Mouse (Mus musculus) CD4-positive, CD25-positive, alpha-beta regulatory T cell, adult 2 months (primary cell): Measurements from ENCODE around the gene Dnajc30.

Experiments
- DNase-seq: peaks from one replicate; pipeline ENCODE4 v3.0.0-alpha.2; 2012; ENCODE audit warnings: low read depth, low spot score

Gene Dnajc30

GRCm38 (mm10) chr5:135109017-135109416, 45.0 kb downstream of the Dnajc30 start:
- DNase-seq: no peak

- DNase-seq: no peak
Measured at GRCm38 (mm10) chr5:135109426-135109825, 45.4 kb downstream of the Dnajc30 start.

GRCm38 (mm10) chr5:135109976-135110375, 46.0 kb downstream of the Dnajc30 start:
- no peak for DNase-seq

GRCm38 (mm10) chr5:135113782-135114181, 49.8 kb downstream of the Dnajc30 start:
- DNase-seq: no peak

GRCm38 (mm10) chr5:135115241-135115640, 51.2 kb downstream of the Dnajc30 start:
- peak; percentile 89 for DNase-seq
